Mouse (Mus musculus): ENCODE data around the gene Cldn7. TPM values are rescaled to one million over a fixed set of nuclear protein-coding genes. Genes with fewer than 3 reads are reported as not detected.
A peak's percentile ranks its signal among the peaks of the same experiment; 100 is the strongest.

Gene Cldn7
- polyA plus RNA-seq, 1 experiment = not detected

DNA sequence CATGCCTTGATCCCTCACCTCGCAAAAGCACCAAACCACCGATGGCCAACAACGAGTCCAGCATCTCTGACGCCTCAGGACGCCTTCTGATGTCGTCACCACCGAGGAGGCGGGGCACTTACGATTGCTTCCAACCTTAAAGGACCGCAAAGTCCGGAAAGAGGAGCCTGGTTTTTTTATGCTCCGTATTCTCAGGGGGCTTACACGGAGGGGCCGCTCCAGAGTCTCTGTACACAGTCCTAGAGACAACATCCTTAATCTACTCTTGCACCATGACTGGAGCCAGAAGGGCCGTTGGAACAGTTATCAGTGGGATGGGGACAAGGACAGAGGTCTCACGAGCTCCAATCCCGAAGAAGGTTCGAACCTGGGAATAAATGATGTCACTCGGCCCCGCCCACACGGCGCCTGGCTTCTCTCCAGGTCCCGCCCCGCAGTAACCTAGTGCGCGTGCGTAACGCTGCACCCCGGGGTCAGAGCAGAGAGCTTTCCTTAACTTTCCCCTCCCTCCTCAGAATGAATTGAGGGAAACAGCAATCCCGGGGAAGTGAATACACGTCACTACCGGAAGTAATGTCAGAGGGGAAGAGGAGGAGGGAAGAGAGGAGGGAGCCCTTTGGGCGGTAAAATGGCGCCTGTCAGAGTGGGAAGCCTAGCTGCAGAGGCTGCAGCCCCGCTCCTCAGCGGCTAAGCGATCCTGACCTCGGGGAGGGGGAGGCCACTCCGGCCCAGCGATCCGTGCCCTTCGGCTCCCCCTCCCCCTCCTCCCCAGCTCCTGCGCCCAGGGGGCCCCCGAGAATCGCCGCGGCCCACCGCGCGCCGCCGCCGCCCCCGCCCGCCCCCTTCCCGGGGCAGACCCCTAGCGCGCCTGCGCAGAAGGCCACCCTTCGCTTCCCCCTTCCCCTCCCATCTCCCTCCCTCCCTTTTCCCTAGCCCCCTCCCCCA is 15.9 kb downstream of the Cldn7 start:
- peaks cover 61% of the 10 kb centered on the region for H3K36me3 ChIP-seq (ENCODE audit: control insufficient read depth)
- H3K4me3 ChIP-seq (replicated peaks) = peak overlapping the region; percentile 94
- no peaks in the 10 kb centered on the region for H3K27me3 ChIP-seq (ENCODE audit: control insufficient read depth)
- peaks cover 52% of the 10 kb centered on the region for H3K4me1 ChIP-seq (ENCODE audit: control insufficient read depth)
- no peaks in the 10 kb centered on the region for H3K9me3 ChIP-seq (ENCODE audit: control insufficient read depth, low read length)
- TF ChIP-seq GATA1 (IDR thresholded peaks at IDR 0.05; ENCODE audit: low read length) (no peak), TAL1 (IDR thresholded peaks at IDR 0.05; ENCODE audit: low read length) (no peak)

DNA sequence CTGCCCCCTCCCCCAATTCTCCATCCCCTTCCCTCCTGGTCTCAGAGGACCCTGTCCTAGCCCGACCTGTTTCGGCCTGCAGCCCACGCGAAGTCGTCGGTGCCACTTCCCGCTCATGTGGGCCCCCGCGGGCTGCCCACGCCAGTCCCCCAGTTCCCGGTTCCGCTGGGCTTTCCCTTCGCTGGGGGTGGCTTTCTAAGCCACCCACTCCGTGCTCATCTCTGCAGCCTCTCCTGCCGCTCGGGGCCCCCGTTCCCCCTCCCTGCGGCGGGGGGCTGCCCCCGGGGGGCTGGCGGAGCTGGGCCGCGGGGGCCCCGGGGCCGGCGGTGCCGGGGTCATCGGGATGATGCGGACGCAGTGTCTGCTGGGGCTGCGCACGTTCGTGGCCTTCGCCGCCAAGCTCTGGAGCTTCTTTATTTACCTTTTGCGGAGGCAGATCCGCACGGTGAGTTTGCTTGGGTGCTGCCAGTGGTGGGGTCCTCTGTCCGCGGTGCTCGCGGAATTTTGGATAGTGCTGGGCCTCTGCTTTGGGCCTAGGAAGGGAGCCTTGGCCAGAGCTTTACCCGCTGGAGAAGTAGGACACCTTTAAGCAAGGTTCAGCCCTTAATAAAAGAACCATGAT is 16.7 kb downstream of the Cldn7 start, which contains the start of gene Ctdnep1:
Gene Ctdnep1, plus strand, starts transcription at position 16 of the 622 bp plus-strand sequence.
- Histone ChIP-seq H3K4me1 (ENCODE audit: control insufficient read depth) (peaks cover 53% of the 10 kb centered on the region), H3K36me3 (ENCODE audit: control insufficient read depth) (peaks cover 59% of the 10 kb centered on the region), H3K4me3 (replicated peaks) (peak within 1 kb of the TSS; percentile 94), H3K9me3 (ENCODE audit: control insufficient read depth, low read length) (no peaks in the 10 kb centered on the region), H3K27me3 (ENCODE audit: control insufficient read depth) (no peaks in the 10 kb centered on the region)
- TF ChIP-seq GATA1 (IDR thresholded peaks at IDR 0.05; ENCODE audit: low read length) (no peak), TAL1 (IDR thresholded peaks at IDR 0.05; ENCODE audit: low read length) (no peak)

DNA sequence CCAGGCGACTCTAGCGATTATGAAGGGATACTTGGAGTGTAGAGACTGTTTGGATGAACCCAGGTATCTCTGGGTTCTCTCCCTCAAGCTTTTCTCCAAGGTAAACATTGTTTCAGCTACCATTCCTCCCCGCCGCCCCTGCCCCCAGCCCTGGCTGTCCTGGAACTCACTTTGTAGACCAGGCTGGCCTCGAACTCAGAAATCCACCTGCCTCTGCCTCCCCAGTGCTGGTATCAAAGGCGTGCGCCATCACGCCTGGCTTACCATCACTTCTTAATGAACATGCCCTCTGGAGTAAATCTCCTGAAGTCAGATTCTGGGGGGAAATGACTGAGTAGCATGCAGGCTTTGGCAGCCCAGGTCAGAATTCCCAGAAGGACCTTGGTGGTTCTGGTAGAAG is 17.6 kb downstream of the Cldn7 start, which contains the start of gene Elp5:
Gene Elp5, minus strand, starts transcription at position 293 of the 400 bp plus-strand sequence.
- Histone ChIP-seq H3K9me3 (ENCODE audit: control insufficient read depth, low read length) (no peaks in the 10 kb centered on the region), H3K36me3 (ENCODE audit: control insufficient read depth) (peaks cover 60% of the 10 kb centered on the region), H3K4me1 (ENCODE audit: control insufficient read depth) (peaks cover 54% of the 10 kb centered on the region), H3K27me3 (ENCODE audit: control insufficient read depth) (no peaks in the 10 kb centered on the region), H3K4me3 (replicated peaks) (peak within 1 kb of the TSS; percentile 94)
- TF ChIP-seq TAL1 (IDR thresholded peaks at IDR 0.05; ENCODE audit: low read length) = no peak
- no peak for TF ChIP-seq GATA1 (IDR thresholded peaks at IDR 0.05; ENCODE audit: low read length)

DNA sequence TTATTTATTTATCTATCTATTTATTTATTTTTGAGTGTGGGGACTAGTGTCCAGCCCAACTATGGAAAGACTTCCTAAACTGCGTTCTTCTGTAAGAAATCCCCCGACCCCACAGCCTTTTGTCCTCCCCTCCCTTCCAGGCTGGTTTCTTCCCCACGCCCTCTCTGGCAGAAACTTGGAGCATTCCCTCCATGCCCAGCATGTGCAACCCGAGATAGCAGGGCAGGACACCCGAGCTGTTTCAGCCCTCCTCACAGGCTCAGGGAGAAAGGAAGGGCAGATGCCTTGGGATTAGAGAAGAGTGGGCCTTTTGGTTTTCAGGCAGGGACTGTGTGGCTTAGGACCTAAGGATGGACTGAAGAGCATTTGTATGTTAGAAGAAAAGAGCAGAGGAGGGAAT is 18.3 kb downstream of the Cldn7 start:
- Histone ChIP-seq H3K4me3 (replicated peaks) (peak overlapping the region; percentile 21), H3K27me3 (ENCODE audit: control insufficient read depth) (no peaks in the 10 kb centered on the region), H3K4me1 (ENCODE audit: control insufficient read depth) (peaks cover 54% of the 10 kb centered on the region), H3K9me3 (ENCODE audit: control insufficient read depth, low read length) (no peaks in the 10 kb centered on the region), H3K36me3 (ENCODE audit: control insufficient read depth) (peaks cover 62% of the 10 kb centered on the region)
- TF ChIP-seq GATA1 (IDR thresholded peaks at IDR 0.05; ENCODE audit: low read length) = no peak
- no peak for TF ChIP-seq TAL1 (IDR thresholded peaks at IDR 0.05; ENCODE audit: low read length)

DNA sequence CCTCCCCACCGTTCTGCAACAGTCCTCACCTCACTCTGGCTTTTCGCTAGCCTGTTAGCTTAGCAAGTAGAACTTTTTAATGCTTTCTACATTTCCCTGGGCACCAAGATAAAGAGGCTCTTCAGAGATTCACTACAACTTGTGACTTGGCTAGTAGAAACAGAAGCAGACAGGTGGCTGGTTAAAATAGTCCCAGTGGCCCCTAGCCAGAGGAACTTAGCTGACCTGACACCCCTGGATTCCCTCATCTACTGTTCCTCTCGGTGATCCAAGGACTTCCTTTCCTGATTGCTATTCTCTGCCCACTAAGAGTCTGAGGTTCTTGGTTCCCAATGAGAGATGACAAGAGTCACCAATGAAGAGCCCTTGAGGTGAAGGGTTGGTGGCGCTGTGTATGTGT is 18.8 kb downstream of the Cldn7 start:
- H3K36me3 ChIP-seq (ENCODE audit: control insufficient read depth) = peaks cover 62% of the 10 kb centered on the region

DNA sequence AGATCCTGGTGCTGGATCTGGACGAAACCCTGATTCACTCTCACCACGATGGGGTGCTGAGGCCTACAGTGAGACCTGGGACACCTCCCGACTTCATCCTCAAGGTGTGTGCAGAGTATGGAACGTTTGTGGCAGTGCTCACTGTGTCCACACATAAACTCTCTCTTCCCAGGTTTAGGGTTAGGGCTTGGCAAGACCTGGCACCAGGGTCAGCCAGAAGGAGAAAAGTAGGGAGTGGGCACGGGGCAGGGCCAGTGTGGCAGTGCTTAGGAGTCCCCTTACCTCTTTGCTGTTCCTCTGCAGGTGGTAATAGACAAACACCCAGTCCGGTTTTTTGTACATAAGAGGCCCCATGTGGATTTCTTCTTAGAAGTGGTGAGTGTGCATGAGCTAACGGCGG is 19.9 kb downstream of the Cldn7 start:
- TF ChIP-seq TAL1 (IDR thresholded peaks at IDR 0.05; ENCODE audit: low read length) = no peak
- TF ChIP-seq GATA1 (IDR thresholded peaks at IDR 0.05; ENCODE audit: low read length) = no peak
- H3K27me3 ChIP-seq (ENCODE audit: control insufficient read depth) = no peaks in the 10 kb centered on the region
- H3K36me3 ChIP-seq (ENCODE audit: control insufficient read depth) = peaks cover 68% of the 10 kb centered on the region

More for the DNA sequence above, 18.8 kb downstream of the Cldn7 start:
- TF ChIP-seq GATA1 (IDR thresholded peaks at IDR 0.05; ENCODE audit: low read length) = no peak
- TF ChIP-seq TAL1 (IDR thresholded peaks at IDR 0.05; ENCODE audit: low read length) = no peak
- Histone ChIP-seq H3K4me3 (replicated peaks) (peak overlapping the region; percentile 21), H3K4me1 (ENCODE audit: control insufficient read depth) (peaks cover 54% of the 10 kb centered on the region), H3K9me3 (ENCODE audit: control insufficient read depth, low read length) (no peaks in the 10 kb centered on the region), H3K27me3 (ENCODE audit: control insufficient read depth) (no peaks in the 10 kb centered on the region)

DNA sequence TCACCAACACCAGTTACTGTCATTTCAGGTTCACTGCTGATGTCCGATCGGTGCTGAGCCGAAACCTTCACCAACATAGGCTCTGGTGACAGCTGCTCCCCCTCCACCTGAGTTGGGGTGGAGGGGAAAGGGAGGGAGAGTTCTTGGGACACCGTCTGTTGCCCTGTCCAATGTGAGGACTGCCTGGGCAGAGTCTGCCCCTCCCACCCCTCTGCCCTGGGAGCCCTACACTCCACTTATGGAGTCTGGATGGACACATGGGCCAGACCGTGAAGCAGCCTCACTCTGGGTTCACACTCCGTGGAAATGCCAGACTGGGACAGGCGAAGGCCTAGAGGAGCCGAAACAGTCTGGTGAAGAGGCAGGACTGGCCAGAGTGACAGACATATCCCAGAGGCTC is 25.4 kb downstream of the Cldn7 start:
- Histone ChIP-seq H3K27me3 (ENCODE audit: control insufficient read depth) (no peaks in the 10 kb centered on the region), H3K4me3 (replicated peaks) (no peak overlapping the region), H3K4me1 (ENCODE audit: control insufficient read depth) (peaks cover 40% of the 10 kb centered on the region), H3K36me3 (ENCODE audit: control insufficient read depth) (peaks cover 77% of the 10 kb centered on the region), H3K9me3 (ENCODE audit: control insufficient read depth, low read length) (no peaks in the 10 kb centered on the region)
- TF ChIP-seq TAL1 (IDR thresholded peaks at IDR 0.05; ENCODE audit: low read length) = no peak
- no peak for TF ChIP-seq GATA1 (IDR thresholded peaks at IDR 0.05; ENCODE audit: low read length)

More for the DNA sequence above, 19.9 kb downstream of the Cldn7 start:
- H3K4me3 ChIP-seq (replicated peaks) = no peak overlapping the region
- H3K9me3 ChIP-seq (ENCODE audit: control insufficient read depth, low read length) = no peaks in the 10 kb centered on the region
- peaks cover 45% of the 10 kb centered on the region for H3K4me1 ChIP-seq (ENCODE audit: control insufficient read depth)

DNA sequence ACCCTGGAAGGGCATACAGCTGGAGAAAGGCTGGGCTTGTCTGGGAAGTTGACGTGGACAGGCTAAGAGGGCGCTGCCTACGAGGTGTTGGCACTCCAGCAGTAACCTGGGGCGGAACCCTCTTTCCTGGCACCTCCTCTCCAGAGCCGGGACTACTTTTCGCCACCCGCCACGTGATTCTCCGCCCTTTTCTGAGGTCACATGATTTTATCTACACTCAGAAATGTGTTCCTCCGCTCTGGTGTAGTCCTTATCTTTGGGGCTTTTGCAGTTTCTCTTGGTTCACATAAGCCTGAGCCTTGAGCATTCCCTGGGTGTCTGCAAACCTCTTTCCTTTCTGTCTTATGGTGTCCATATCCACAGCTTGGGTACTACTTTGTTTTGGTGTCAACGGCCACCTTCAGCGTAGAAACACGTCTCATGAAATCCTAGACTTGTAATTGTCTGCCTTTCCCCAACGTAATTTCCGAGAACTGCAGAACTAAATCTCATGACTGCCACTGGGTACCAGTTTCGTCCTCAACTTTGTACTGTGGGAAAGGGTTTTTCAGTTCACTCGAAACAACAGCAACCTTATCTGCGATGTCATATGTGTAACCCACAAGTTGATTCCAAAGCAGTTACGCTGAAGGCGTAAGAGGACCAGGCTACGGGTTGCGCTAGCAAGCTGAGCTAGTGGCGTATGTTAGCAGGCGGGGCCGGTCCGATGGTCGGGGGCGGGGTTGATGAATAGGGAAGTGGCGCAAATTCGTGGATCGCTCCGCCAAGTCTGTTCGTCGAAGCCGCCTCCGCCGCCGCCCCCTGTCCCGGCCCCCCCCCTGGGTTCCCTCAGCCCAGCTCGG is 26.5 kb downstream of the Cldn7 start, which contains the start of gene Gabarap:
Gene Gabarap, plus strand, starts transcription at position 294 of the 842 bp plus-strand sequence.
- Histone ChIP-seq H3K36me3 (ENCODE audit: control insufficient read depth) (peaks cover 71% of the 10 kb centered on the region), H3K4me3 (replicated peaks) (peak within 1 kb of the TSS; percentile 86), H3K9me3 (ENCODE audit: control insufficient read depth, low read length) (no peaks in the 10 kb centered on the region), H3K27me3 (ENCODE audit: control insufficient read depth) (no peaks in the 10 kb centered on the region), H3K4me1 (ENCODE audit: control insufficient read depth) (peaks cover 43% of the 10 kb centered on the region)
- TF ChIP-seq GATA1 (IDR thresholded peaks at IDR 0.05; ENCODE audit: low read length) (peak; percentile 77), TAL1 (IDR thresholded peaks at IDR 0.05; ENCODE audit: low read length) (no peak)

Data from erythroblast, embryonic 14.5 days (primary cell).